Comparison of ENCODE assay signal across 36 mouse cellular contexts in the genomic region with DNA sequence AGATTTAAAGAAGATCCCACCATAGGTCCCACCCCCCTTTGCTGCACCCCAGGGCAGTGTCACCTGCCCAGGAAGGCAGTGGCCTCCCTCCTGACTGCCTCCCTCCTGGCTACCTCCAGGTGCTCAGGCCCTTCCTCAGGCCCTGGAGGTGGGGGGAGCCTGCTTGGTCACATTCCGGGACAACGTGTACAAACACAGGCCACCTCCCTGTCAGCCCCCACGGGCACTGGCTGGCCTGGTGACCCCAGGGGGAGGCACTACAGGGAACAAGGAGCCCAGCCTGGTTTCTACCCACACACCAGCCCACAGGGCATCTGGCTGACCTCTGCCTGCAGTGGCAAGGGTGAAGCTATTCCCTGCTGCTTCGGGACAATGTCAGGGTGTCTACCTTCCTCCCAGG. TPM values are rescaled to one million over a fixed set of nuclear protein-coding genes. Genes with fewer than 3 reads are reported as not detected.
DNase-seq lines count a peak whose midpoint lies in the region; ATAC-seq lines count a peak whose summit lies in the region.
"Had no signal": no experiment of that assay in that cellular context is flagged by ENCODE, and none has a peak within 500 bp of the region (broad histone marks: within the 10 kb centered on the region; RNA-seq: fewer than 3 reads in every experiment).

No protein-coding gene starts in this region.

- peak overlapping the region; percentile 39; the same call in 1 of the 2 replicates for H3K9ac ChIP-seq in lung, embryonic 16.5 days (ENCODE audit: low read length)
- H3K9ac ChIP-seq: forebrain, embryonic 15.5 days; heart, embryonic 12.5 days; hindbrain, embryonic 14.5 days; liver, embryonic 12.5 days; liver, postnatal 0 days; neural tube, embryonic 12.5 days had no signal

- WGBS in lung, embryonic 16.5 days: 46% methylated on average over 4 of the region's 4 CpGs

- H3K4me3 ChIP-seq in lung, embryonic 16.5 days (ENCODE audit: low read length): no peak overlapping the region
- H3K4me3 ChIP-seq: forebrain, embryonic 15.5 days; heart, adult 2 months; heart, embryonic 12.5 days; liver, embryonic 12.5 days; midbrain, embryonic 12.5 days; myocyte; neural tube, embryonic 12.5 days had no signal

- H3K4me2 ChIP-seq in lung, embryonic 16.5 days (ENCODE audit: low read depth, low read length): no peak overlapping the region
- H3K4me2 ChIP-seq: forebrain, embryonic 15.5 days; heart, embryonic 12.5 days; hindbrain, embryonic 14.5 days; liver, embryonic 12.5 days; midbrain, embryonic 12.5 days; neural tube, embryonic 12.5 days had no signal

- H3K36me3 ChIP-seq in lung, embryonic 16.5 days (ENCODE audit: control insufficient read depth, insufficient read depth, low read length): no peaks in the 10 kb centered on the region
- H3K36me3 ChIP-seq: forebrain, embryonic 15.5 days; heart, embryonic 12.5 days; liver, embryonic 12.5 days; midbrain, embryonic 12.5 days; neural tube, embryonic 12.5 days had no signal

- H3K4me1 ChIP-seq in lung, embryonic 16.5 days (replicated peaks; ENCODE audit: control insufficient read depth, insufficient read depth, low read length): peaks cover 14% of the 10 kb centered on the region
- H3K4me1 ChIP-seq: midbrain, embryonic 12.5 days had no signal

- DNase-seq in kidney, adult 9 months: peak; percentile 20
- no peak for DNase-seq in kidney, adult 18-20 months
- no peak for DNase-seq in lung, postnatal 36 days
- peak; percentile 38 for DNase-seq in lung, postnatal 25 days (ENCODE audit: low spot score)
- peak; percentile 74 for DNase-seq in urinary bladder, postnatal 14 days (ENCODE audit: low spot score)
- DNase-seq in layer of hippocampus, postnatal 25 days (ENCODE audit: extremely low spot score in 1 of 2, low spot score in 1 of 2): no peak
- DNase-seq in retina, embryonic 14.5 days (ENCODE audit: low spot score): no peak
- DNase-seq: adrenal gland, postnatal 10 days; cerebellum, adult 8-10 months; cerebellum, postnatal 25 days; heart, adult 2 months; heart, postnatal 4 days; kidney, postnatal 4 days; layer of hippocampus, postnatal 36 days; liver, postnatal 0 days; right cerebral cortex, postnatal 4 days; thymus, postnatal 14 days had no signal

- H3K9me3 ChIP-seq in lung, embryonic 16.5 days (ENCODE audit: control insufficient read depth, low read length): no peaks in the 10 kb centered on the region
- H3K9me3 ChIP-seq: forebrain, embryonic 15.5 days; heart, embryonic 12.5 days; liver, embryonic 12.5 days; midbrain, embryonic 12.5 days; neural tube, embryonic 12.5 days had no signal

- H3K27ac ChIP-seq in lung, embryonic 16.5 days (ENCODE audit: low read length): no peak overlapping the region
- H3K27ac ChIP-seq: forebrain, embryonic 15.5 days; heart, adult 2 months; hindbrain, embryonic 14.5 days; kidney, postnatal 0 days; liver, embryonic 12.5 days; midbrain, embryonic 12.5 days; neural tube, embryonic 12.5 days had no signal

- no peak for ATAC-seq in lung, embryonic 16.5 days (ENCODE audit: low read depth)
- ATAC-seq: forebrain, embryonic 15.5 days; intestine, postnatal 0 days; liver, embryonic 12.5 days; liver, postnatal 0 days; Patski had no signal

- no peaks in the 10 kb centered on the region for H3K27me3 ChIP-seq in lung, embryonic 16.5 days (ENCODE audit: control insufficient read depth, insufficient read depth, low read depth, low read length)
- H3K27me3 ChIP-seq: forebrain, embryonic 15.5 days; Patski had no signal

RNA-seq across cellular contexts. Expression of gene Tcf3, which starts 4.5 kb away (rescaled TPM):
- 81.0 and 82.4 TPM in 2 replicates for polyA plus RNA-seq in lung, embryonic 16.5 days (2015; fragmentation: Nextera tagmentation; extraction: Ambion mirVana)
- 10 to 100 TPM; 26.9 to 32.1 TPM for total RNA-seq in layer of hippocampus, postnatal 25 days (2021)

RNA-seq across cellular contexts. Expression of gene Uqcr11, which starts 31.3 kb away (rescaled TPM):
- 618 and 673 TPM in 2 replicates for polyA plus RNA-seq in lung, embryonic 16.5 days (2015; fragmentation: Nextera tagmentation; extraction: Ambion mirVana)
- 100 to 1,000 TPM; 520 to 551 TPM for total RNA-seq in layer of hippocampus, postnatal 25 days (2021)

RNA-seq across cellular contexts. Expression of gene Mbd3, which starts 38.6 kb away (rescaled TPM):
- polyA plus RNA-seq in lung, embryonic 16.5 days (2015; fragmentation: Nextera tagmentation; extraction: Ambion mirVana): 192 and 204 TPM in 2 replicates
- total RNA-seq in layer of hippocampus, postnatal 25 days (2021): 100 to 1,000 TPM; 138 to 159 TPM

RNA-seq across cellular contexts. Expression of gene Mex3d, which starts 50.5 kb away (rescaled TPM):
- polyA plus RNA-seq in lung, embryonic 16.5 days (2015; fragmentation: Nextera tagmentation; extraction: Ambion mirVana): 4.4 and 4.5 TPM in 2 replicates
- 10 to 100 TPM; 18.9 to 19.3 TPM for total RNA-seq in layer of hippocampus, postnatal 25 days (2021)

RNA-seq across cellular contexts. Expression of gene Onecut3, which starts 56.7 kb away (rescaled TPM):
- polyA plus RNA-seq in lung, embryonic 16.5 days (2015; fragmentation: Nextera tagmentation; extraction: Ambion mirVana): not detected in 2 replicates
- total RNA-seq in layer of hippocampus, postnatal 25 days (2021): not detected
- total RNA-seq: adrenal gland, postnatal 10 days; gastrocnemius, adult 8-10 months; gastrocnemius, postnatal 4 days; left cerebral cortex, postnatal 10 days; megakaryocyte, adult 5-6 weeks; MEL had no signal
- polyA plus RNA-seq: heart, embryonic 12.5 days; heart, postnatal 0 days; kidney, postnatal 0 days; limb, embryonic 11.5 days; liver, postnatal 0 days; myocyte; Patski; spleen, adult 2 months had no signal

Comparison
In these comparisons a context has a peak if more than half of its experiments do, and no peak if none do; other contexts are left out.
1. DNase-seq: peak in kidney, adult 9 months (single experiment), lung, postnatal 25 days (single experiment) and urinary bladder, postnatal 14 days (single experiment); none in kidney, adult 18-20 months (single experiment), lung, postnatal 36 days (single experiment), layer of hippocampus, postnatal 25 days (0 of 2) and retina, embryonic 14.5 days (single experiment).